Mouse (Mus musculus): Measurements from ENCODE around the gene Olfr741.

Gene Olfr741

GRCm38 (mm10) chr14:50472438-50472837 is at the start of gene Olfr741:
Olfr741 (plus strand) TSS chr14:50472738.
- no peak for DNase-seq (ENCODE audit: inconsistent ontology term)

GRCm38 (mm10) chr14:50445245-50445644 is 27.3 kb upstream of the Olfr741 start, which contains the start of gene Olfr740:
Olfr740 (plus strand) TSS chr14:50445545.
- DNase-seq (ENCODE audit: inconsistent ontology term), result no peak

- no peak for DNase-seq (ENCODE audit: inconsistent ontology term)
Observed at GRCm38 (mm10) chr14:50478406-50478805, 5.9 kb downstream of the Olfr741 start.

- DNase-seq (ENCODE audit: inconsistent ontology term), result no peak
Observed at GRCm38 (mm10) chr14:50503300-50503699, 30.8 kb downstream of the Olfr741 start, which contains the start of gene Olfr742. Olfr742 (plus strand) TSS chr14:50503600.

GRCm38 (mm10) chr14:50521539-50521938 is 49.0 kb downstream of the Olfr741 start, which contains the start of gene Olfr743:
Olfr743 (plus strand) TSS chr14:50521839.
- DNase-seq (ENCODE audit: inconsistent ontology term), result no peak

Measured in Muller cell, postnatal 12 days (primary cell).